Mouse (Mus musculus) central nervous system, embryonic 14 days (tissue): ENCODE results near the gene Gm8094. TPM values are rescaled to one million over a fixed set of nuclear protein-coding genes. Genes with fewer than 3 reads are reported as not detected.

Experiments used
- polyA plus RNA-seq: library from polyadenylated mRNA; depleted of rRNA; stranded (reverse); fragments of >200 nt; gene quantifications from 2 replicates; pipeline ENCODE4 v1.2.3, GENCODE M21; 2012; rRNA removed

The Gm8094 gene
- not detected in 2 replicates for polyA plus RNA-seq

GRCm38 (mm10) chr14:43076543-43076942, at the start of gene Gm8094:
TSS of gene Gm8094 (minus strand) at chr14:43076643.

GRCm38 (mm10) chr14:43100301-43100700, 23.9 kb upstream of the Gm8094 start, which contains the start of gene Gm8104:
TSS of gene Gm8104 (plus strand) at chr14:43100601.

Other genes with a start within 250 kb of the Gm8094 start
- gene Gm21977, start 223.2 kb downstream of the Gm8094 start, polyA plus RNA-seq, result not detected in 2 replicates
- gene Gm8082, start 83.0 kb downstream of the Gm8094 start, polyA plus RNA-seq, result not detected in 2 replicates
- not detected in 2 replicates for gene Gm10376, start 61.0 kb downstream of the Gm8094 start, polyA plus RNA-seq
- gene Gm8104, start 24.0 kb upstream of the Gm8094 start, polyA plus RNA-seq, result not detected in 2 replicates
- not detected in 2 replicates for gene Gm7233, start 103.2 kb upstream of the Gm8094 start, polyA plus RNA-seq
- not detected in 2 replicates for gene Gm8122, start 158.7 kb upstream of the Gm8094 start, polyA plus RNA-seq
- not detected in 2 replicates for gene Gm8126, start 182.0 kb upstream of the Gm8094 start, polyA plus RNA-seq
- gene Gm9732, start 198.4 kb upstream of the Gm8094 start, polyA plus RNA-seq, result 0.06 TPM in 1 of 2 replicates, not detected in the other
- not detected in 2 replicates for gene Gm8127, start 217.2 kb upstream of the Gm8094 start, polyA plus RNA-seq